Mouse (Mus musculus) left cerebral cortex, adult 2 months (tissue): ENCODE measurements at regions not wholly inside any gene's neighbourhood (a gene's known extent, or its start where the extent isn't known, plus 50 kb on each side); places are given as distances from the start of the nearest gene placed in this dataset.
A peak's percentile ranks its signal among the peaks of the same experiment; 100 is the strongest.

Experiments used
- DNase-seq, 2 experiments: peaks; one replicate each; pipeline ENCODE4 v3.0.0; 2021 to 2022; ENCODE audit warnings: low spot score in 2 of 2, mixed read lengths in 1 of 2; ENCODE audit errors: extremely low spot score in 1 of 2
- H3K27ac ChIP-seq: fragments of 200-600 bp; 2 replicates; pipeline ENCODE4 v1.8.1; 2022
- H3K4me3 ChIP-seq: fragments of 200-600 bp; 2 replicates; pipeline ENCODE4 v1.8.1; 2022
- CTCF ChIP-seq: fragments of 200-600 bp; IDR thresholded peaks from 2 replicates; pipeline ENCODE4 v1.8.1; 2022; ENCODE audit warnings: antibody characterized with exemption, mild to moderate bottlenecking, moderate library complexity
- intact Hi-C: fragments of 180-260 bp; cut with DNase I; formaldehyde crosslinking; loops from one replicate; pipeline ENCODE4 v1.15.1; 2025

- TF ChIP-seq CTCF, result no peak
- DNase-seq, result no peak
- H3K27ac ChIP-seq, result no peak overlapping the region
- intact Hi-C loops, result no loop called here
- no peak overlapping the region for H3K4me3 ChIP-seq
Observed at GRCm38 (mm10) chr14:25068430-25068829, 390.6 kb upstream of the Zmiz1 start.

GRCm38 (mm10) chr14:25073143-25073542, 385.8 kb upstream of the Zmiz1 start:
- intact Hi-C loops, result no loop called here
- no peak overlapping the region for H3K4me3 ChIP-seq
- no peak overlapping the region for H3K27ac ChIP-seq
- DNase-seq, result no peak
- TF ChIP-seq CTCF, result no peak

GRCm38 (mm10) chr14:25074022-25074800, 384.8 kb upstream of the Zmiz1 start:
- Histone ChIP-seq H3K4me3 (no peak overlapping the region), H3K27ac (no peak overlapping the region)
- no peak for TF ChIP-seq CTCF
- no peak for DNase-seq
- intact Hi-C loops, result no loop called here

GRCm38 (mm10) chr14:25074891-25075290, 384.1 kb upstream of the Zmiz1 start:
- TF ChIP-seq CTCF, result no peak
- no peak for DNase-seq
- Histone ChIP-seq H3K4me3 (no peak overlapping the region), H3K27ac (no peak overlapping the region)
- intact Hi-C loops, result no loop called here

- Histone ChIP-seq H3K4me3 (no peak overlapping the region), H3K27ac (no peak overlapping the region)
- TF ChIP-seq CTCF, result no peak
- DNase-seq, result no peak
- intact Hi-C loops, result no loop called here
Observed at GRCm38 (mm10) chr14:25080431-25080830, 378.6 kb upstream of the Zmiz1 start.

- intact Hi-C loops, result no loop called here
- H3K4me3 ChIP-seq, result no peak overlapping the region
- H3K27ac ChIP-seq, result no peak overlapping the region
- no peak for DNase-seq
- TF ChIP-seq CTCF, result no peak
Observed at GRCm38 (mm10) chr14:25083847-25084246, 375.1 kb upstream of the Zmiz1 start.

- Histone ChIP-seq H3K27ac (no peak overlapping the region), H3K4me3 (no peak overlapping the region)
- TF ChIP-seq CTCF, result no peak
- intact Hi-C loops, result no loop called here
- DNase-seq, result no peak
Observed at GRCm38 (mm10) chr14:25096786-25097185, 362.2 kb upstream of the Zmiz1 start.

- DNase-seq, result no peak
- Histone ChIP-seq H3K4me3 (no peak overlapping the region), H3K27ac (no peak overlapping the region)
- intact Hi-C loops, result no loop called here
- no peak for TF ChIP-seq CTCF
Observed at GRCm38 (mm10) chr14:25105391-25105790, 353.6 kb upstream of the Zmiz1 start.

GRCm38 (mm10) chr14:25106451-25106850, 352.5 kb upstream of the Zmiz1 start:
- no peak for TF ChIP-seq CTCF
- intact Hi-C loops, result no loop called here
- Histone ChIP-seq H3K27ac (no peak overlapping the region), H3K4me3 (no peak overlapping the region)
- DNase-seq, result no peak

- no peak for DNase-seq
- no peak overlapping the region for H3K27ac ChIP-seq
- no peak overlapping the region for H3K4me3 ChIP-seq
- no peak for TF ChIP-seq CTCF
- intact Hi-C loops, result no loop called here
Observed at GRCm38 (mm10) chr14:25108101-25108652, 350.8 kb upstream of the Zmiz1 start.

- H3K4me3 ChIP-seq, result no peak overlapping the region
- no peak overlapping the region for H3K27ac ChIP-seq
- intact Hi-C loops, result no loop called here
- no peak for TF ChIP-seq CTCF
- peak in 1 of 2 experiments; percentile 14 for DNase-seq
Observed at GRCm38 (mm10) chr14:25108701-25109290, 350.2 kb upstream of the Zmiz1 start.

- no peak overlapping the region for H3K4me3 ChIP-seq
- intact Hi-C loops, result loop anchor here (10.0 kb wide), 1 partner anchor 605 kb away; no protein-coding TSS in a partner anchor
- TF ChIP-seq CTCF, result no peak
- no peak for DNase-seq
- no peak overlapping the region for H3K27ac ChIP-seq
Observed at GRCm38 (mm10) chr14:25109691-25110090, 349.3 kb upstream of the Zmiz1 start.
